Mouse (Mus musculus): ENCODE measurements around the gene Ttf2. TPM values are rescaled to one million over a fixed set of nuclear protein-coding genes. Genes with fewer than 3 reads are reported as not detected.

Gene Ttf2
- 6.7 and 7.0 TPM in 2 replicates for polyA plus RNA-seq (2015; fragmentation: Nextera tagmentation; extraction: Ambion mirVana)

GRCm38 (mm10) chr3:100969176-100969917, at the start of gene Ttf2:
TSS of gene Ttf2 (minus strand) at chr3:100969663.
- Histone ChIP-seq H3K27me3 (no peaks in the 10 kb centered on the region), H3K27ac (replicated peaks) (peak within 1 kb of the TSS; percentile 69), H3K4me3 (replicated peaks) (peak within 1 kb of the TSS; percentile 95), H3K4me2 (peak within 1 kb of the TSS; percentile 90), H3K36me3 (replicated peaks) (peaks cover 23% of the 10 kb centered on the region), H3K9ac (peak within 1 kb of the TSS; percentile 81), H3K4me1 (replicated peaks) (peaks cover 18% of the 10 kb centered on the region), H3K9me3 (replicated peaks) (no peaks in the 10 kb centered on the region)
- peak; percentile 99 for ATAC-seq (ENCODE audit: insufficient read depth)
- WGBS (ENCODE audit: insufficient replicate concordance), result under 1% methylated on average over 40 of the region's 40 CpGs

DNA sequence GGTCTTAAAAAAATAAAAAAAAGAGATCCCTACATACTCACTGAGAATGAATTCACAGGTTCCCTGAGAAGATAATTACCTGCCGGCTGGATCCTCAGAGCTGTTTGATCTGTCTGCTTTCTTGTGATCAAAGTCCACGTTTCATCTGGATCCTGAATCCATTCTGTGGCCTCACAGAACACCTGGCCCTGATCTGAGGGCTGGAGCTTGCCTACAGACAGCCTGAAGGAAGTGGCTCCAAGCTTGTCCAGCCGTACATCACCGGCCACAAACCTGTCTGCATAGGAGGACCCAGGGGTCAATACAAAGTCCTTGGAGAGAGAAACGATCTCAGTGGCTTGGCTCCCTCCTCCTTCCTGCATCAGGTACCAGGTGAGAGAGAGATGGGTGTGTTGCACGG, 49.0 kb upstream of the Ttf2 start:
- Histone ChIP-seq H3K4me1 (replicated peaks) (no peaks in the 10 kb centered on the region), H3K27ac (replicated peaks) (no peak overlapping the region), H3K9me3 (replicated peaks) (no peaks in the 10 kb centered on the region), H3K4me2 (no peak overlapping the region), H3K4me3 (replicated peaks) (no peak overlapping the region), H3K9ac (no peak overlapping the region), H3K36me3 (replicated peaks) (no peaks in the 10 kb centered on the region), H3K27me3 (no peaks in the 10 kb centered on the region)
- ATAC-seq (ENCODE audit: insufficient read depth), result no peak
- 61% methylated on average over 6 of the region's 6 CpGs for WGBS (ENCODE audit: insufficient replicate concordance)

GRCm38 (mm10) chr3:101016050-101016449, 46.6 kb upstream of the Ttf2 start:
- H3K27me3 ChIP-seq, result no peaks in the 10 kb centered on the region
- H3K36me3 ChIP-seq (replicated peaks), result no peaks in the 10 kb centered on the region
- ATAC-seq (ENCODE audit: insufficient read depth), result no peak
- H3K4me2 ChIP-seq, result no peak overlapping the region
- no peaks in the 10 kb centered on the region for H3K4me1 ChIP-seq (replicated peaks)
- 68% methylated on average over 7 of the region's 7 CpGs for WGBS (ENCODE audit: insufficient replicate concordance)
- no peaks in the 10 kb centered on the region for H3K9me3 ChIP-seq (replicated peaks)
- H3K9ac ChIP-seq, result no peak overlapping the region
- no peak overlapping the region for H3K27ac ChIP-seq (replicated peaks)
- no peak overlapping the region for H3K4me3 ChIP-seq (replicated peaks)

- Histone ChIP-seq H3K4me2 (no peak overlapping the region), H3K27me3 (no peaks in the 10 kb centered on the region), H3K9me3 (replicated peaks) (no peaks in the 10 kb centered on the region), H3K9ac (no peak overlapping the region), H3K4me1 (replicated peaks) (no peaks in the 10 kb centered on the region), H3K27ac (replicated peaks) (no peak overlapping the region), H3K4me3 (replicated peaks) (no peak overlapping the region), H3K36me3 (replicated peaks) (no peaks in the 10 kb centered on the region)
- 45% methylated on average over 4 of the region's 4 CpGs for WGBS (ENCODE audit: insufficient replicate concordance)
- ATAC-seq (ENCODE audit: insufficient read depth), result no peak
Observed at GRCm38 (mm10) chr3:101015254-101015653, 45.8 kb upstream of the Ttf2 start.

DNA sequence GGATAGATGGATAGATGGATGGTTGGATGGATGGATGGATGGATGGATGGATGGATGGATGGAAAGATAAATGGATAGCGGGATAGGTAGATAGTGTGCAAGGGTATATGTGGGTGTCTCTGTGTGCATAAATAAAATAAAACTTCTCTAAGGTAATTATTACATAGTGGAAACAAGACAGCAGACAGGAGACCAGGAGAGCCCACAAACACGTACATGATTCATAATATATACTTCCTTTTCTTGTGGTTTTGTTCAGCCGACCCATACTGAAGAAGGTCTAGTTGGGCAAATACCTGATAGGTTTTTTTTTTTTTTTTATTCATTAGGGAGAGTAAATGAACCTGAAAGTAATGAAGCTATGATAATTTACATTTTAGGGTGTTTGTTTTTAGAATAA, 44.1 kb upstream of the Ttf2 start:
- no peaks in the 10 kb centered on the region for H3K36me3 ChIP-seq (replicated peaks)
- no peak overlapping the region for H3K4me2 ChIP-seq
- 38% methylated on average over 3 of the region's 3 CpGs for WGBS (ENCODE audit: insufficient replicate concordance)
- no peaks in the 10 kb centered on the region for H3K4me1 ChIP-seq (replicated peaks)
- ATAC-seq (ENCODE audit: insufficient read depth), result no peak
- H3K27me3 ChIP-seq, result no peaks in the 10 kb centered on the region
- no peak overlapping the region for H3K4me3 ChIP-seq (replicated peaks)
- H3K27ac ChIP-seq (replicated peaks), result no peak overlapping the region
- H3K9ac ChIP-seq, result no peak overlapping the region
- H3K9me3 ChIP-seq (replicated peaks), result no peaks in the 10 kb centered on the region

DNA sequence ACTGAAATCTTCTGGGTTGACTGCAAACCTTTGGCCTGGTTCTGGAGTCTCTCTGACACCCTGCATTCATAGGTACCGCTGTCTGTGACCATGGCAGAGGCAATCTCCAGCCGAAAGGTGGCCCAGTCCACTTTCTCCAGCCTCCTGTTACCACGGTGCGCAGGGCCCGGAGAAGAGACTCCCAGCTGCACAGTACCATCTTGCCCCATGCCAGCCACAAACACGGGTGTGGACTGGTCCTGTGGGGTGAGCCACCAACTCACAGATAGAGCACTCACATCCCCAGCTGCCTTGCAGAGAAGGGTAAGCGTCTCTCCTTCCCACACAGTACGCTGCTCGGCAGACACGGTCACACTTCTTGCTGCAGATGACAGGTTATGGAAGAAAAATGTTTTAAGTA, 43.5 kb upstream of the Ttf2 start:
- H3K9me3 ChIP-seq (replicated peaks), result no peaks in the 10 kb centered on the region
- WGBS (ENCODE audit: insufficient replicate concordance), result 76% methylated on average over 10 of the region's 10 CpGs
- H3K4me3 ChIP-seq (replicated peaks), result no peak overlapping the region
- ATAC-seq (ENCODE audit: insufficient read depth), result no peak
- H3K9ac ChIP-seq, result no peak overlapping the region
- H3K4me1 ChIP-seq (replicated peaks), result no peaks in the 10 kb centered on the region
- H3K27me3 ChIP-seq, result no peaks in the 10 kb centered on the region
- H3K36me3 ChIP-seq (replicated peaks), result no peaks in the 10 kb centered on the region
- H3K27ac ChIP-seq (replicated peaks), result no peak overlapping the region
- H3K4me2 ChIP-seq, result no peak overlapping the region

DNA sequence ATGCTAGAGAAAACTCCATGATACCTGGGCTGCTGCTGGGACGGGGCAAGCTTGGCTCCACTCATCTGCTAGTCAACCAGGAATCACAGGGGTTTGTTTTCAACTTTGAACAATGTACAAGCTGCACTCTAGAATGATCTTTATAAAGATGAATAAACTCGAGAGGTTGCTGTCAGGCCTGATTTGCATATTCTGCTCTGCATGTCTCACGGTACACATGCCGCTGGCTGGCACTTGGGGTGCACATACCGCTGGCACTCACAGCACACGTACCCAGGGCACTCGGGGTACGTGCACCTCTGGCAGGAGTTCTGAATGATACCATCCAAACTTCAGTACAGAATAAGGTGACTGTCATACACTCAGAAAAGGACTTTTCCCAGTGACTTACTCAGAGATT, 43.1 kb upstream of the Ttf2 start:
- Histone ChIP-seq H3K4me1 (replicated peaks) (no peaks in the 10 kb centered on the region), H3K4me2 (no peak overlapping the region), H3K27ac (replicated peaks) (no peak overlapping the region), H3K4me3 (replicated peaks) (no peak overlapping the region), H3K36me3 (replicated peaks) (no peaks in the 10 kb centered on the region), H3K27me3 (no peaks in the 10 kb centered on the region), H3K9me3 (replicated peaks) (no peaks in the 10 kb centered on the region), H3K9ac (no peak overlapping the region)
- WGBS (ENCODE audit: insufficient replicate concordance), result 70% methylated on average over 8 of the region's 8 CpGs
- ATAC-seq (ENCODE audit: insufficient read depth), result no peak

DNA sequence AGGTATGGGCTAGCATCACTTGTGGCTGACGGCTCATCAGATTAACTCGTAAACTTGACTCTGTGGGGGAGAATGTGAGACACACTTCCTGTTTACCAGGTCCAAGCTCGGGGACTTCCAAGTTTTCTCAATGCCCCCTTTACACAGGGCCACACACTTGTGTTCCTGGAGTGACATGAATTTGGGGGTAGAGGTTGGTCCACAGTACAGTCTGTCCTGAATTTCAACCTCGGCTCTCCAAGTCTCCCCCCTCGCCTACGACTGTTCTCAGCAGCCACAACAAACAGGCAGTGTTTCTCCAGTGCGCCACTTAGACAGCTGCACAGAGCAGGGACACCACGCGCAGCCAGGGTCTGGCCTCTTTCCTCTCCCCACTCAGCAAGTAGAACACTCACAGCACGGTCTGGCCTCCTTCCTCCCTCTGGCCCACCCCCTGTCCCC, 42.7 kb upstream of the Ttf2 start:
- WGBS (ENCODE audit: insufficient replicate concordance), result 41% methylated on average over 10 of the region's 10 CpGs
- no peak for ATAC-seq (ENCODE audit: insufficient read depth)

GRCm38 (mm10) chr3:101011203-101011600, 41.7 kb upstream of the Ttf2 start:
- Histone ChIP-seq H3K9ac (no peak overlapping the region), H3K27ac (replicated peaks) (no peak overlapping the region), H3K4me2 (no peak overlapping the region), H3K9me3 (replicated peaks) (no peaks in the 10 kb centered on the region), H3K4me1 (replicated peaks) (no peaks in the 10 kb centered on the region), H3K27me3 (no peaks in the 10 kb centered on the region), H3K36me3 (replicated peaks) (no peaks in the 10 kb centered on the region), H3K4me3 (replicated peaks) (no peak overlapping the region)
- ATAC-seq (ENCODE audit: insufficient read depth), result no peak
- 40% methylated on average over 5 of the region's 5 CpGs for WGBS (ENCODE audit: insufficient replicate concordance)

More for the DNA sequence above, 42.7 kb upstream of the Ttf2 start:
- no peaks in the 10 kb centered on the region for H3K9me3 ChIP-seq (replicated peaks)
- H3K9ac ChIP-seq, result no peak overlapping the region
- no peak overlapping the region for H3K27ac ChIP-seq (replicated peaks)
- H3K36me3 ChIP-seq (replicated peaks), result no peaks in the 10 kb centered on the region
- no peak overlapping the region for H3K4me3 ChIP-seq (replicated peaks)
- no peaks in the 10 kb centered on the region for H3K4me1 ChIP-seq (replicated peaks)
- H3K27me3 ChIP-seq, result no peaks in the 10 kb centered on the region
- H3K4me2 ChIP-seq, result no peak overlapping the region

- no peak overlapping the region for H3K4me3 ChIP-seq (replicated peaks)
- no peak overlapping the region for H3K27ac ChIP-seq (replicated peaks)
- no peaks in the 10 kb centered on the region for H3K27me3 ChIP-seq
- no peak overlapping the region for H3K9ac ChIP-seq
- no peaks in the 10 kb centered on the region for H3K9me3 ChIP-seq (replicated peaks)
- WGBS (ENCODE audit: insufficient replicate concordance), result 21% methylated on average over 4 of the region's 4 CpGs
- no peak overlapping the region for H3K4me2 ChIP-seq
- ATAC-seq (ENCODE audit: insufficient read depth), result no peak
- H3K36me3 ChIP-seq (replicated peaks), result no peaks in the 10 kb centered on the region
- no peaks in the 10 kb centered on the region; the same call in 1 of the 2 replicates for H3K4me1 ChIP-seq (replicated peaks)
Observed at GRCm38 (mm10) chr3:101010589-101011202, 41.2 kb upstream of the Ttf2 start.

- H3K4me2 ChIP-seq, result no peak overlapping the region
- no peak overlapping the region for H3K27ac ChIP-seq (replicated peaks)
- H3K36me3 ChIP-seq (replicated peaks), result no peaks in the 10 kb centered on the region
- WGBS (ENCODE audit: insufficient replicate concordance), result 45% methylated on average over 5 of the region's 5 CpGs
- H3K4me3 ChIP-seq (replicated peaks), result no peak overlapping the region
- ATAC-seq (ENCODE audit: insufficient read depth), result no peak
- H3K9me3 ChIP-seq (replicated peaks), result no peaks in the 10 kb centered on the region
- H3K4me1 ChIP-seq (replicated peaks), result no peaks in the 10 kb centered on the region; the same call in 1 of the 2 replicates
- no peaks in the 10 kb centered on the region for H3K27me3 ChIP-seq
- H3K9ac ChIP-seq, result no peak overlapping the region
Observed at GRCm38 (mm10) chr3:101007112-101007782, 37.8 kb upstream of the Ttf2 start.

All from liver, embryonic 15.5 days (tissue).